8 mouse cellular contexts compared by ENCODE assay signal in genomic region chr5:25499423-25500398, GRCm38 (mm10). TPM values are rescaled to one million over a fixed set of nuclear protein-coding genes. Genes with fewer than 3 reads are reported as not detected.
DNase-seq lines count a peak whose midpoint lies in the region; ATAC-seq and TF ChIP-seq lines count a peak whose summit lies in the region.

No protein-coding gene starts in this region.

- peak overlapping the region; percentile 68 for H3K4me2 ChIP-seq in forebrain, embryonic 16.5 days (ENCODE audit: low read length)
- peak overlapping the region; percentile 70 for H3K4me2 ChIP-seq in lung, embryonic 16.5 days (ENCODE audit: low read depth, low read length)

- DNase-seq in G1E (ENCODE audit: low spot score) = peak; percentile 89
- DNase-seq in cerebellum, adult 18-20 months = peak; percentile 96 to 100
- peak; percentile 98 for DNase-seq in heart, postnatal 4 days
- peak; percentile 92 for DNase-seq in layer of hippocampus, adult 9-10 months (ENCODE audit: low spot score)
- peak; percentile 97 for DNase-seq in ovary, postnatal 10 days (ENCODE audit: low spot score)
- peak; percentile 89 to 94 for DNase-seq in thymus, postnatal 10 days (ENCODE audit: low spot score in 2 of 2)

- WGBS in forebrain, embryonic 16.5 days = under 1% methylated on average over 83 of the region's 90 CpGs
- under 1% methylated on average over 80 of the region's 90 CpGs for WGBS in lung, embryonic 16.5 days

- H3K4me1 ChIP-seq in G1E (ENCODE audit: insufficient read depth, low read depth, low read length) = peaks cover 21% of the 10 kb centered on the region
- peaks cover 19% of the 10 kb centered on the region for H3K4me1 ChIP-seq in forebrain, embryonic 16.5 days (replicated peaks; ENCODE audit: control insufficient read depth, insufficient read depth, low read length)
- peaks cover 11% of the 10 kb centered on the region for H3K4me1 ChIP-seq in lung, embryonic 16.5 days (replicated peaks; ENCODE audit: control insufficient read depth, insufficient read depth, low read length)

- H3K4me3 ChIP-seq in G1E (ENCODE audit: low read depth, low read length) = peak overlapping the region; percentile 95
- H3K4me3 ChIP-seq in forebrain, embryonic 16.5 days (replicated peaks; ENCODE audit: low read length) = peak overlapping the region; percentile 88
- H3K4me3 ChIP-seq in lung, embryonic 16.5 days (ENCODE audit: low read length) = peak overlapping the region; percentile 81

- no peak for TF ChIP-seq CTCF in G1E (IDR thresholded peaks at IDR 0.05; ENCODE audit: low read depth, low read length)

- peak overlapping the region; percentile 100 for H3K27ac ChIP-seq in forebrain, embryonic 16.5 days (ENCODE audit: low read length)
- peak overlapping the region; percentile 100 for H3K27ac ChIP-seq in lung, embryonic 16.5 days (ENCODE audit: low read length)

- H3K9me3 ChIP-seq in G1E (replicated peaks) = no peaks in the 10 kb centered on the region
- no peaks in the 10 kb centered on the region for H3K9me3 ChIP-seq in forebrain, embryonic 16.5 days (ENCODE audit: control insufficient read depth, low read length)
- H3K9me3 ChIP-seq in lung, embryonic 16.5 days (ENCODE audit: control insufficient read depth, low read length) = no peaks in the 10 kb centered on the region

- peak; percentile 32 for ATAC-seq in G1E (ENCODE audit: extremely low read depth, insufficient number of reproducible peaks, low FRiP score, poor library complexity, severe bottlenecking)
- peak; percentile 88 for ATAC-seq in forebrain, embryonic 16.5 days
- ATAC-seq in lung, embryonic 16.5 days (ENCODE audit: low read depth) = peak; percentile 87

- no peaks in the 10 kb centered on the region for H3K27me3 ChIP-seq in G1E (ENCODE audit: insufficient read depth, low read length)
- no peaks in the 10 kb centered on the region for H3K27me3 ChIP-seq in forebrain, embryonic 16.5 days (replicated peaks; ENCODE audit: control insufficient read depth, insufficient read depth, low read length)
- no peaks in the 10 kb centered on the region for H3K27me3 ChIP-seq in lung, embryonic 16.5 days (ENCODE audit: control insufficient read depth, insufficient read depth, low read depth, low read length)

- peak overlapping the region; percentile 98 for H3K9ac ChIP-seq in forebrain, embryonic 16.5 days (replicated peaks; ENCODE audit: low read depth, low read length)
- peak overlapping the region; percentile 88 for H3K9ac ChIP-seq in lung, embryonic 16.5 days (ENCODE audit: low read length)

- H3K36me3 ChIP-seq in G1E (replicated peaks) = peaks cover 4% of the 10 kb centered on the region
- H3K36me3 ChIP-seq in forebrain, embryonic 16.5 days (ENCODE audit: control insufficient read depth, insufficient read depth) = no peaks in the 10 kb centered on the region
- no peaks in the 10 kb centered on the region for H3K36me3 ChIP-seq in lung, embryonic 16.5 days (ENCODE audit: control insufficient read depth, insufficient read depth, low read length)

RNA-seq across cellular contexts. Expression of gene Kmt2c, which starts 1.1 kb away (rescaled TPM):
- 141 and 156 TPM in 2 replicates for total RNA-seq in G1E (2014; fragmentation: Nextera tagmentation)
- total RNA-seq in G1E (2017) = 50.1 and 50.2 TPM in 2 replicates
- 4.3 and 5.3 TPM in 2 replicates for polyA plus RNA-seq in G1E (2012)
- polyA plus RNA-seq in forebrain, embryonic 16.5 days (2015; fragmentation: Nextera tagmentation; extraction: Ambion mirVana) = 26.5 and 28.1 TPM in 2 replicates
- 10 to 100 TPM; 45.2 to 45.5 TPM for total RNA-seq in heart, postnatal 4 days (2021)
- polyA plus RNA-seq in lung, embryonic 16.5 days (2015; fragmentation: Nextera tagmentation; extraction: Ambion mirVana) = 10.2 and 10.4 TPM in 2 replicates

RNA-seq across cellular contexts. Expression of gene Cct8l1, which starts 16.2 kb away (rescaled TPM):
- total RNA-seq in G1E (2014; fragmentation: Nextera tagmentation) = 0.39 TPM in 1 of 2 replicates, not detected in the other
- 0.05 TPM in 1 of 2 replicates, not detected in the other for total RNA-seq in G1E (2017)
- not detected in 2 replicates for polyA plus RNA-seq in G1E (2012)
- 0.12 TPM in 1 of 2 replicates, not detected in the other for polyA plus RNA-seq in forebrain, embryonic 16.5 days (2015; fragmentation: Nextera tagmentation; extraction: Ambion mirVana)
- total RNA-seq in heart, postnatal 4 days (2021) = not detected
- polyA plus RNA-seq in lung, embryonic 16.5 days (2015; fragmentation: Nextera tagmentation; extraction: Ambion mirVana) = not detected in 2 replicates

Comparison
In these comparisons a context has a peak if more than half of its experiments do, and no peak if none do; other contexts are left out.
1. Peak in every context shown above with its lines: DNase-seq, ATAC-seq, H3K4me3 ChIP-seq and H3K27ac ChIP-seq.
2. ATAC-seq: peak in every context shown above with its lines; median percentile 88 in forebrain, embryonic 16.5 days; 87 in lung, embryonic 16.5 days; 32 in G1E.